Mouse (Mus musculus) C2C12 (cell line): ENCODE data around the gene Spata32. TPM values are rescaled to one million over a fixed set of nuclear protein-coding genes. Genes with fewer than 3 reads are reported as not detected.

ENCODE experiments used
- H3K27me3 ChIP-seq: one replicate; pipeline ENCODE4 v1.6.1; 2011; ENCODE audit not compliant: control insufficient read depth, insufficient read depth, insufficient read length
- H3K36me3 ChIP-seq: one replicate; pipeline ENCODE4 v1.6.1; 2011; ENCODE audit not compliant: control insufficient read depth, insufficient read depth
- H3K4me3 ChIP-seq: one replicate; pipeline ENCODE4 v1.5.1; 2011; ENCODE audit warnings: mild to moderate bottlenecking, control low read depth; ENCODE audit not compliant: poor library complexity, insufficient read depth, severe bottlenecking
- H3K79me2 ChIP-seq: one replicate; pipeline ENCODE4 v1.6.1; 2011; ENCODE audit not compliant: control insufficient read depth, insufficient read depth
- H3K79me3 ChIP-seq: one replicate; pipeline ENCODE4 v1.6.1; 2011; ENCODE audit warnings: low read depth, control low read depth
- H3ac ChIP-seq: one replicate; pipeline ENCODE3; 2011; ENCODE audit warnings: low read depth; ENCODE audit not compliant: control insufficient read depth, insufficient read length
- CEBPB ChIP-seq: IDR thresholded peaks from one replicate; pipeline ENCODE4 v1.6.1; 2011; ENCODE audit warnings: low read depth, mild to moderate bottlenecking, control low read depth, moderate library complexity
- CTCF ChIP-seq: IDR thresholded peaks from one replicate; pipeline ENCODE4 v1.5.1; 2011; ENCODE audit not compliant: control insufficient read depth, insufficient read depth, insufficient read length
- FOSL1 ChIP-seq: IDR thresholded peaks from one replicate; pipeline ENCODE4 v1.8.0; 2011; ENCODE audit warnings: mild to moderate bottlenecking, low read length; ENCODE audit not compliant: poor library complexity, insufficient read depth, severe bottlenecking
- MAX ChIP-seq: IDR thresholded peaks from one replicate; pipeline ENCODE4 v1.6.1; 2011; ENCODE audit warnings: mild to moderate bottlenecking, control low read depth
- MYOD1 ChIP-seq: IDR thresholded peaks from one replicate; pipeline ENCODE4 v1.6.1; 2011; ENCODE audit warnings: low read depth; ENCODE audit not compliant: control insufficient read depth, insufficient read length
- MYOG ChIP-seq: IDR thresholded peaks from one replicate; pipeline ENCODE4 v1.6.1; 2011; ENCODE audit not compliant: control insufficient read depth, insufficient read length; ENCODE audit errors: extremely low read depth
- USF1 ChIP-seq: IDR thresholded peaks from one replicate; pipeline ENCODE4 v1.6.1; 2011; ENCODE audit warnings: low read depth, mild to moderate bottlenecking, control low read depth, moderate library complexity
- long read RNA-seq, 2 experiments: library from polyadenylated mRNA; unstranded; transcript quantifications; one replicate each; pipeline ENCODE4 v2.0.0; 2019 to 2020
- polyA plus RNA-seq: library from polyadenylated mRNA; unstranded; fragments of >200 nt; fragmentation: generic; extraction: Trizol; gene quantifications from one replicate; pipeline ENCODE4 v1.2.1, GENCODE M21; 2012; ENCODE audit warnings: missing spikeins

Spata32 gene
- not detected for polyA plus RNA-seq
- long read RNA-seq, experiment 1, result 0 reads
- long read RNA-seq, experiment 2, result 0 reads

DNA sequence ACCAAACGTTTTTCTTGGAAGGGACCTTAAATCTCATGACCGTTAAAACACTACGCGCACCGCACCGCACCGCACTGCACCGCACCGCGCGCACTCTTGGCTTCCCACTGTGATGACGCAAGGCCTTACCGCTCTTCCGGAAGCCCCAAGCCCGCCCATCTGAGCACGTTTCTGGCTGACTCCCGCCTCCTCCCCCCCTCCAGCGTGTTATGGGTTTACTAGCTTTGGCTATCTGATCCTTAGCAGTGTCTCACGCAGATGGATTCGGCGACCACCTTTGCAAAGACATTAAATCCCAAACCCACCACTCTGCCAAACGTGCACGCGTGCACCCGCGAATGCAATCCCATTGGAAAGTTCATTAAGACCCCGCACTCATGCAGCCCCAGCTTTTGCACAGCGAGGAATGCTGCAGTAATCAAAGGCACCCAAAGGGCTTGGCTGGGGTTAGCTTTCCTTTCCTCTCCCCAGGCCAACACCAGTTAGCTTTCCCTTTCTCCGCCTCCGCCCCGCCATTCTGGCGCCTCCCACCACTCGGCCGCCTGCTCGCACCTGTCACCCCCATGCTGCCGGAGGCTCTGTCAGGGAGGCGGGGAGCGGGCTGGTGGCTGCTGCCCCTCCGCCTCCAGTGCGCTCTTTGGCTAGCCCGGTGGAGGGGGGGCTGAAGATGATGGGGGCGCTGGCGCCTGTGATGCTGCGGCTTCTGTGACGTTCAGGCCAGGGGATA is at the start of gene Spata32:
TSS of gene Spata32 (minus strand) at position 643 of the 727 bp plus-strand sequence.
- no peak for TF ChIP-seq USF1
- no peak for TF ChIP-seq MYOD1
- no peak for TF ChIP-seq CTCF
- TF ChIP-seq MYOG, result no peak
- no peak for TF ChIP-seq CEBPB
- TF ChIP-seq FOSL1, result no peak
- TF ChIP-seq MAX, result no peak
- no peaks in the 10 kb centered on the region for H3K27me3 ChIP-seq

DNA sequence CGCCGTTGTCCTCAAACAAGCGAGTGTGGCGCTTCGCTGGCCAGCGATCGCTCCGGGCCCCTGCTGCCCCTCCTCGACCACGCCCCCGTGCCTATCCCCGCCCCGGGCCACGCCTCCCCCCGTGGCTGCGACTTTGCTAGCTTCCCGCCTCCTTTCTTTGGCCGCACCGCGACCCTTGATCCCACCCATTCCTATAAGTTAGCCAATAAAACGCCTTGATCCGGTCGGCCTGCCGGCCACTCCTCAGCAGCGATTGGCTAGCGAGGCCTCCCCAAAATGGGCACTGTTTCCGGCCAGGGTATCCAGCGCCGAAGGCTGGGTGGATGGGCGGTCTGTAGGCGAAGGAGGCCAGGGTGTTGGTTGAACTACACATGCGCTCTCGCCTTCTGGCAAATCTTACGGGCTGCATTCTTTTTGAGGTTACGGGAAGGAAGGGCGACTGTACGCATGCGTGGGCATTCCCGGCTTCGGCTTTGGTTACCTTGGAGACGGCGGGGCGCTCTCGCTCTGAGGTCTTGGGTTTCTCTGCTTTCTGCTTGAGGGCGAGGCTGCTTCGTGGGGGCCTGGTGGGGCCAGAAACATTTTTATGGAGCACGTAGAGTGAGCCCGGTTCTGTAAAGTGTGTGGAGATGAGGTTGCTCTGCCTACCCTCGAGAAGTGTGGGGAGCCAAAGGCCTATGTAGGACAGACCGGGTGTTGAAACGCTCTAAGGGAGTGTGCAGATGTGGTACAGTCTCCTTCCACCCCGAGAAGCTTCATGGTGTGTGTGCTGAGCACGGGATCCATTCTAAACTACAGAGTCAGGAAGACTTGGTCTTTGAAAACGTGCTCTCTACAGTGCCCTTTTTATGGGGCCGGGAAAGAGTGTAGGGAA is 49.4 kb upstream of the Spata32 start, which contains the start of gene Map3k14:
TSS of gene Map3k14 (minus strand) at position 127 of the 874 bp plus-strand sequence.
- TF ChIP-seq FOSL1, result no peak
- TF ChIP-seq MAX, result peak; percentile 23
- peaks cover 14% of the 10 kb centered on the region for H3K36me3 ChIP-seq
- no peaks in the 10 kb centered on the region for H3K27me3 ChIP-seq
- H3K79me2 ChIP-seq, result peaks cover 45% of the 10 kb centered on the region
- peaks cover 44% of the 10 kb centered on the region for H3K79me3 ChIP-seq
- H3K4me3 ChIP-seq, result peak within 1 kb of the TSS; percentile 74
- H3ac ChIP-seq, result peak within 1 kb of the TSS; percentile 72

More for the DNA sequence above, at the start of gene Spata32:
- H3ac ChIP-seq, result no peak within 1 kb of the TSS
- peaks cover 39% of the 10 kb centered on the region for H3K36me3 ChIP-seq
- H3K4me3 ChIP-seq, result no peak within 1 kb of the TSS
- H3K79me2 ChIP-seq, result no peaks in the 10 kb centered on the region
- H3K79me3 ChIP-seq, result no peaks in the 10 kb centered on the region

GRCm38 (mm10) chr11:103266729-103267345 is 48.6 kb upstream of the Spata32 start:
- Histone ChIP-seq H3K27me3 (no peaks in the 10 kb centered on the region), H3K79me3 (peaks cover 51% of the 10 kb centered on the region), H3K36me3 (peaks cover 21% of the 10 kb centered on the region), H3ac (peak overlapping the region; percentile 66), H3K79me2 (peaks cover 52% of the 10 kb centered on the region), H3K4me3 (peak overlapping the region; percentile 74)
- TF ChIP-seq USF1 (no peak), CTCF (no peak), MYOG (no peak), MYOD1 (no peak), CEBPB (no peak), FOSL1 (no peak), MAX (no peak)

DNA sequence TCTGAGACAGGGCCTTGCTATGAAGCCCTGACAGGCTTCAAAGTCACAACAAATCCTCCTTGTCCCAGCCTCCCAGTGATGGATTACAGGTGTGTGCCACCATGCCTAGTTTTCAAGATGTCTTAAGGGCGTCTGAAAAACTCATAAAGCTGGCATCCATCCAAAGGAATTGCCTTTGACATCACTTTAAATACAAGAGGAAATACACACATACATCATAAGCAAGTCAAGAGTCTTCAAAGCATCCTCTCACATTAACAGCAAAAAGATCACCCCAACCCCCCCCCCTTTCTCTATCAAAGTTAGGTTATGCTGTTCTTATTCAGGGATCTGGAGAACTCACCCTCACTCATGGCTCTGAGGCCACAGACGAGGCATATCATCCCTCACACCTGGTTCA is 47.6 kb upstream of the Spata32 start:
- H3K79me2 ChIP-seq, result peaks cover 62% of the 10 kb centered on the region
- TF ChIP-seq CEBPB (no peak), USF1 (no peak), FOSL1 (no peak), MYOD1 (no peak), MYOG (no peak), CTCF (no peak), MAX (no peak)
- no peak overlapping the region for H3ac ChIP-seq
- H3K27me3 ChIP-seq, result no peaks in the 10 kb centered on the region
- peak overlapping the region; percentile 74 for H3K4me3 ChIP-seq
- H3K36me3 ChIP-seq, result peaks cover 22% of the 10 kb centered on the region
- H3K79me3 ChIP-seq, result peaks cover 61% of the 10 kb centered on the region

- TF ChIP-seq MYOG (no peak), CEBPB (no peak), MAX (no peak), FOSL1 (no peak), USF1 (no peak), CTCF (no peak)
- Histone ChIP-seq H3K79me2 (peaks cover 69% of the 10 kb centered on the region), H3ac (no peak overlapping the region), H3K36me3 (peaks cover 22% of the 10 kb centered on the region), H3K4me3 (no peak overlapping the region), H3K79me3 (peaks cover 67% of the 10 kb centered on the region), H3K27me3 (no peaks in the 10 kb centered on the region)
Observed at GRCm38 (mm10) chr11:103265211-103265610, 47.0 kb upstream of the Spata32 start.
